Mouse (Mus musculus) testis, adult 2 months (tissue): Measurements from ENCODE around the gene Mrpl38.

Experiments used
- CTCF ChIP-seq: fragments of 200-500 bp; IDR thresholded peaks from 2 replicates; pipeline ENCODE4 v1.5.1; 2012; ENCODE audit warnings: low read depth, mild to moderate bottlenecking, inconsistent platforms, low read length, moderate library complexity; ENCODE audit not compliant: control insufficient read depth, insufficient read depth, insufficient replicate concordance
- POLR2A ChIP-seq: fragments of 200-500 bp; IDR thresholded peaks from 2 replicates; pipeline ENCODE4 v1.6.1; 2012; ENCODE audit warnings: low read depth, mild to moderate bottlenecking, inconsistent platforms, low read length, moderate library complexity; ENCODE audit not compliant: control insufficient read depth

DNA sequence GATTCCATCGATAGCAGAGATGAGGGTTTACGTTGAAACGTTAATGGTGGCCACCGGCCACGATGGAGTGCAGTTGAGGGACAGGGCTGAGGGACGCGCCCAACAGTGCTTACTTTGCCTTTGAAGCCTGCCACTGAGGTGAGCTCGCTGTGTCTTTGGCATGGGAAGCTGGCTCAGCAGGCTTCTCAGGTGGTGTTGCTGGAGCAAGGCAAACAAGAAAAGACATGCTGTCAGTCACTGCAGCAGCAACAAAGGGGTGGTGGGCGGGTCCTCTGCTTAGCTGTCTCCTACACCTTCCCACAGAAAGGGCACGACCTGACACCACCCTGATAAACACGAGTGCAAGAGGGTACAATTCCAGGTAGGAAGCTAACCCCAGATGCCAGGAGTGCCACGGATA is 22.6 kb upstream of the Mrpl38 start:
- no peak for TF ChIP-seq CTCF
- TF ChIP-seq POLR2A: no peak
